Mouse (Mus musculus) liver, embryonic 14.5 days (tissue): Measurements from ENCODE around the gene Vti1b. TPM values are rescaled to one million over a fixed set of nuclear protein-coding genes. Genes with fewer than 3 reads are reported as not detected.

Experiments
- ATAC-seq: fragments of 200-750 bp; cut with Nextera tagmentation; 2 replicates; pipeline ENCODE4 v1.8.0; 2017; ENCODE audit warnings: moderate number of reproducible peaks, mild to moderate bottlenecking, moderate library complexity; ENCODE audit not compliant: insufficient read depth
- DNase-seq, 3 experiments: peaks; one replicate each; pipeline ENCODE4 v3.0.0-alpha.2; 2012 to 2013; ENCODE audit warnings: low read depth in 3 of 3, low spot score in 3 of 3
- H3K27ac ChIP-seq: fragments of 300-500 bp; sonication (generic); 2 replicates; pipeline ENCODE4 v1.5.1; 2014; ENCODE audit warnings: moderate library complexity, mild to moderate bottlenecking, control low read depth, inconsistent platforms
- H3K27me3 ChIP-seq: fragments of 300-500 bp; sonication (generic); 2 replicates; pipeline ENCODE4 v1.6.1; 2014; ENCODE audit warnings: mild to moderate bottlenecking, low read length, moderate library complexity; ENCODE audit not compliant: control insufficient read depth, insufficient read depth
- H3K36me3 ChIP-seq: fragments of 300-500 bp; sonication (generic); replicated peaks from 2 replicates; pipeline ENCODE4 v1.6.1; 2014; ENCODE audit warnings: low read depth; ENCODE audit not compliant: control insufficient read depth, insufficient read depth
- H3K4me1 ChIP-seq, 2 experiments: fragments of 200-500 bp in 1 of 2; fragments of 300-500 bp in 1 of 2; sonication (generic) in 1 of 2; replicated peaks; 2 replicates each; pipeline ENCODE4 v1.6.1; 2012 to 2014; ENCODE audit warnings: antibody characterized with exemption in 1 of 2, inconsistent platforms in 1 of 2, low read length in 1 of 2; ENCODE audit not compliant: control insufficient read depth in 2 of 2, insufficient read depth in 2 of 2
- H3K4me2 ChIP-seq: fragments of 300-500 bp; sonication (generic); 2 replicates; pipeline ENCODE4 v1.6.1; 2014; ENCODE audit warnings: low read depth, mild to moderate bottlenecking, control low read depth, moderate library complexity
- H3K4me3 ChIP-seq, 2 experiments: fragments of 200-500 bp in 1 of 2; fragments of 300-500 bp in 1 of 2; sonication (generic) in 1 of 2; 2 replicates each; pipeline ENCODE4 v1.5.1; 2012 to 2014; ENCODE audit warnings: low read depth in 2 of 2, low read length in 2 of 2, mild to moderate bottlenecking in 2 of 2, control low read depth in 1 of 2, inconsistent platforms in 1 of 2, moderate library complexity in 1 of 2; ENCODE audit not compliant: insufficient read depth in 1 of 2
- H3K9ac ChIP-seq: fragments of 300-500 bp; sonication (generic); replicated peaks from 2 replicates; pipeline ENCODE4 v1.6.1; 2014; ENCODE audit warnings: mild to moderate bottlenecking, control low read depth, moderate library complexity
- H3K9me3 ChIP-seq: fragments of 300-500 bp; sonication (generic); 2 replicates; pipeline ENCODE4 v1.6.1; 2016; ENCODE audit warnings: low read length, mixed read lengths; ENCODE audit not compliant: control insufficient read depth
- CTCF ChIP-seq: IDR thresholded peaks from 2 replicates; pipeline ENCODE4 v1.5.1; 2016; ENCODE audit warnings: antibody characterized with exemption, low read depth, control low read depth
- EP300 ChIP-seq: IDR thresholded peaks from 2 replicates; pipeline ENCODE4 v1.6.1; 2016; ENCODE audit warnings: antibody characterized with exemption, low read depth
- WGBS: fragments of 180-500 bp; shearing (Covaris S2); extraction: QIAGEN DNeasy Blood & Tissue Kit; methylation state at CpG from one replicate; pipeline ENCODE4 v1.1.7; 2014; ENCODE audit not compliant: insufficient replicate concordance; 5-methylcytosine and 5-hydroxymethylcytosine counted together
- polyA plus RNA-seq, 2 experiments: library from polyadenylated mRNA; depleted of rRNA in 1 of 2; stranded (reverse) in 1 of 2; unstranded in 1 of 2; fragments of >200 nt; fragmentation: Nextera tagmentation in 1 of 2; extraction: Ambion mirVana in 1 of 2; gene quantifications; 2 replicates each; pipeline versions ENCODE4 v1.2.1 to v1.2.3; 2012 to 2014

Vti1b gene
- polyA plus RNA-seq, 2 experiments, result 16.0 to 34.9 TPM

DNA sequence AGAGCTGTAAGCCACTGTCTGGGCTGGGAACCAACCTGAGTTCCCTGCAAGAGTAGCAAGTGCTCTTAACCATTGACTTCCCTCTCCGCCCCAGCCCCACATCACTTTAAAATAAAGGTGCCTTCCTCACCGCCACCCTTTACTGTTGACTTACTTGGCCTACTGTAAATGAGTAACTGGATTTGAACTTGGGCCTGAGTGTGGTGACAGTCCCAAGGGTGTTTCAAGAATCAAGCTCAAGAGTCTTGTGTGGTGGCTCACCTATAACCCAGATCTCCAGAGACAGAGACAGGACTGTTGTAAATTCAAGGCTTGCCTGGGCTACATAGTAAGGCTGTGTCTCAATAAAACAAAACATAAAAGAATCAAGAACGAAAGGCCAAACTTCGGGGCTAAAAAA, 53.5 kb downstream of the Vti1b start:
- Histone ChIP-seq H3K27me3 (no peaks in the 10 kb centered on the region), H3K9ac (no peak overlapping the region), H3K4me1 (no peaks in the 10 kb centered on the region), H3K9me3 (no peaks in the 10 kb centered on the region), H3K4me3 (no peak overlapping the region), H3K36me3 (no peaks in the 10 kb centered on the region), H3K27ac (no peak overlapping the region), H3K4me2 (no peak overlapping the region)
- ATAC-seq (no peak), DNase-seq (no peak)
- 69% methylated on average over 4 of the region's 4 CpGs for WGBS
- TF ChIP-seq CTCF, result no peak
- no peak for TF ChIP-seq EP300

Other genes starting within 250 kb of the Vti1b start
- 2.0 and 2.4 TPM in 2 replicates for gene Tmem229b, start 165.0 kb downstream of the Vti1b start, polyA plus RNA-seq (2012; rRNA removed)
- gene Tmem229b, start 165.0 kb downstream of the Vti1b start, polyA plus RNA-seq (2014; fragmentation: Nextera tagmentation; extraction: Ambion mirVana), result 2.0 and 2.7 TPM in 2 replicates
- gene Plekhh1, start 143.5 kb downstream of the Vti1b start, polyA plus RNA-seq (2012; rRNA removed), result 0.14 and 0.15 TPM in 2 replicates
- 0.05 TPM in 1 of 2 replicates, not detected in the other for gene Plekhh1, start 143.5 kb downstream of the Vti1b start, polyA plus RNA-seq (2014; fragmentation: Nextera tagmentation; extraction: Ambion mirVana)
- 3.1 and 5.8 TPM in 2 replicates for gene Pigh, start 83.0 kb downstream of the Vti1b start, polyA plus RNA-seq (2012; rRNA removed)
- gene Pigh, start 83.0 kb downstream of the Vti1b start, polyA plus RNA-seq (2014; fragmentation: Nextera tagmentation; extraction: Ambion mirVana), result 5.2 and 5.5 TPM in 2 replicates
- gene Arg2, start 41.9 kb downstream of the Vti1b start, polyA plus RNA-seq (2012; rRNA removed), result 0.04 TPM in 1 of 2 replicates, not detected in the other
- gene Arg2, start 41.9 kb downstream of the Vti1b start, polyA plus RNA-seq (2014; fragmentation: Nextera tagmentation; extraction: Ambion mirVana), result 0.09 TPM in 1 of 2 replicates, not detected in the other
- 13.3 and 16.0 TPM in 2 replicates for gene Rdh11, start 19.6 kb upstream of the Vti1b start, polyA plus RNA-seq (2012; rRNA removed)
- gene Rdh11, start 19.6 kb upstream of the Vti1b start, polyA plus RNA-seq (2014; fragmentation: Nextera tagmentation; extraction: Ambion mirVana), result 18.5 and 21.9 TPM in 2 replicates
- 0.25 and 0.31 TPM in 2 replicates for gene Rdh12, start 36.2 kb upstream of the Vti1b start, polyA plus RNA-seq (2012; rRNA removed)
- 0.37 and 0.40 TPM in 2 replicates for gene Rdh12, start 36.2 kb upstream of the Vti1b start, polyA plus RNA-seq (2014; fragmentation: Nextera tagmentation; extraction: Ambion mirVana)
- 7.7 and 12.5 TPM in 2 replicates for gene Zfyve26, start 123.6 kb upstream of the Vti1b start, polyA plus RNA-seq (2012; rRNA removed)
- gene Zfyve26, start 123.6 kb upstream of the Vti1b start, polyA plus RNA-seq (2014; fragmentation: Nextera tagmentation; extraction: Ambion mirVana), result 7.0 and 7.6 TPM in 2 replicates
- 1.6 and 2.3 TPM in 2 replicates for gene Rad51b, start 124.6 kb upstream of the Vti1b start, polyA plus RNA-seq (2012; rRNA removed)
- 5.1 and 5.5 TPM in 2 replicates for gene Rad51b, start 124.6 kb upstream of the Vti1b start, polyA plus RNA-seq (2014; fragmentation: Nextera tagmentation; extraction: Ambion mirVana)